14 mouse cellular contexts compared by ENCODE assay signal in the genomic region with DNA sequence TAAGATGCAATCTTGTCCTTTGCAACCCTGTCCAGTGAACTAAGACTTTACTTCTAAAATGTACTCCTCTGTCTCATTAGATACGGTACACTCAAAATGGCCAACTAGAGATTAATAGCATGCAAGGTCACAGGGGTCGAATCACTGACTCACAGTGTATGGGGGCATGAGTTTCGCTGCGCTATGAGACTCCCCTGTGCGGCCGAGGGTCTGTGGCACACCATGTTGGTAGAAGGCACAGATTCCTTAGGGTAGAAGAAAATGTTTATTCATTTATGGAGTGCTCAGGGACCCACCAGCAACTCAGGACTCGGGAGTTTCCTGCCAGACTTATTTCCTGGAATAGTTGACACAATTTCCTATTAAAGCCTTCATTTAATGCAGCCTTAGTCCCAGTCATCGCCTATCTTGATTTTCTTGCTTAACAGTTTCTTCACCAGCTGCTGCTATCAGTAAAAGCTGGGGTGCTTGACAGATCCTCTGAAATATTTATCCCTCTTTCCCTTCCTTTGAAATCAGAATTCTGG. TPM values are rescaled to one million over a fixed set of nuclear protein-coding genes. Genes with fewer than 3 reads are reported as not detected.
DNase-seq lines count a peak whose midpoint lies in the region; ATAC-seq and TF ChIP-seq lines count a peak whose summit lies in the region.
"Had no signal": no experiment of that assay in that cellular context is flagged by ENCODE, and none has a peak within 500 bp of the region (broad histone marks: within the 10 kb centered on the region; RNA-seq: fewer than 3 reads in every experiment).

No protein-coding gene starts in this region.

- peak; percentile 60 for DNase-seq in heart, embryonic 10.5 days (ENCODE audit: low spot score)
- no peak for DNase-seq in heart, postnatal 10 days
- no peak for DNase-seq in kidney, adult 2 months
- no peak for DNase-seq in kidney, adult 11 months
- no peak for DNase-seq in neural tube, embryonic 10.5 days (ENCODE audit: extremely low spot score, low spot score)
- DNase-seq in thymus, postnatal 0 days (ENCODE audit: low spot score) = no peak
- DNase-seq: cerebellum, adult 11-12 months; kidney, postnatal 14 days; lung, adult 18-20 months; thymus, postnatal 25 days had no signal

- peak overlapping the region; percentile 62; the same call in 1 of the 2 replicates for H3K27ac ChIP-seq in heart, embryonic 10.5 days
- H3K27ac ChIP-seq in kidney, adult 2 months (ENCODE audit: insufficient read depth, low read depth, low read length) = peak overlapping the region; percentile 63; the same call in 1 of the 2 replicates
- H3K27ac ChIP-seq in neural tube, embryonic 12.5 days = no peak overlapping the region
- H3K27ac ChIP-seq: neural tube, embryonic 15.5 days had no signal

- TF ChIP-seq CTCF in kidney, adult 2 months (conservative IDR thresholded peaks at IDR 0.05; ENCODE audit: insufficient read depth, insufficient read length, low read depth, low read length) = no peak

- no peaks in the 10 kb centered on the region for H3K36me3 ChIP-seq in heart, embryonic 10.5 days
- no peaks in the 10 kb centered on the region for H3K36me3 ChIP-seq in kidney, adult 2 months (ENCODE audit: control insufficient read depth, insufficient read depth, low read length)
- no peaks in the 10 kb centered on the region for H3K36me3 ChIP-seq in neural tube, embryonic 12.5 days
- H3K36me3 ChIP-seq: hindbrain, embryonic 10.5 days; neural tube, embryonic 15.5 days had no signal

- H3K9ac ChIP-seq in neural tube, embryonic 12.5 days = no peak overlapping the region
- H3K9ac ChIP-seq: neural tube, embryonic 15.5 days had no signal

- H3K4me1 ChIP-seq in heart, embryonic 10.5 days = peaks cover 37% of the 10 kb centered on the region
- H3K4me1 ChIP-seq in kidney, adult 2 months (ENCODE audit: control insufficient read depth, insufficient read depth, low read length) = peaks cover 26% of the 10 kb centered on the region
- no peaks in the 10 kb centered on the region for H3K4me1 ChIP-seq in neural tube, embryonic 12.5 days

- WGBS in heart, embryonic 10.5 days = 54% methylated on average over 8 of the region's 8 CpGs
- WGBS in kidney, adult 2 months = 41% methylated on average over 8 of the region's 8 CpGs
- whole genome bisulfite sequencing in neural tube, embryonic 12.5 days = 63% methylated on average over 8 of the region's 8 CpGs

- H3K27me3 ChIP-seq in heart, embryonic 10.5 days (ENCODE audit: insufficient read depth, poor library complexity, severe bottlenecking) = no peaks in the 10 kb centered on the region
- H3K27me3 ChIP-seq in kidney, adult 2 months (replicated peaks; ENCODE audit: control insufficient read depth, insufficient read depth, low read length) = no peaks in the 10 kb centered on the region
- H3K27me3 ChIP-seq in neural tube, embryonic 12.5 days (replicated peaks) = no peaks in the 10 kb centered on the region
- H3K27me3 ChIP-seq: neural tube, embryonic 15.5 days had no signal

- peak; percentile 44 for ATAC-seq in neural tube, embryonic 12.5 days (ENCODE audit: low FRiP score, low read depth)
- ATAC-seq: activated CD4-positive, CD25-positive, alpha-beta regulatory T cell, adult 4 months had no signal

- no peak overlapping the region for H3K4me2 ChIP-seq in neural tube, embryonic 12.5 days (replicated peaks)

- no peaks in the 10 kb centered on the region for H3K9me3 ChIP-seq in heart, embryonic 10.5 days
- no peaks in the 10 kb centered on the region for H3K9me3 ChIP-seq in neural tube, embryonic 12.5 days
- H3K9me3 ChIP-seq: hindbrain, embryonic 10.5 days; neural tube, embryonic 15.5 days had no signal

- no peak for TF ChIP-seq POLR2A in kidney, adult 2 months (IDR thresholded peaks at IDR 0.05; ENCODE audit: low read depth, low read length)

- no peak overlapping the region for H3K4me3 ChIP-seq in heart, embryonic 10.5 days
- no peak overlapping the region for H3K4me3 ChIP-seq in kidney, adult 2 months (ENCODE audit: insufficient read depth, low read depth, low read length)
- no peak overlapping the region for H3K4me3 ChIP-seq in neural tube, embryonic 12.5 days
- H3K4me3 ChIP-seq: hindbrain, embryonic 10.5 days; neural tube, embryonic 15.5 days had no signal

- intact Hi-C loops in heart, postnatal 10 days (cut with DNase I) = loop anchor here (1.0 kb wide), 2 partner anchors 48 to 250 kb away; no protein-coding TSS in a partner anchor

RNA-seq across cellular contexts. Expression of a gene that starts 14.0 kb away (rescaled TPM):
- 9.2 and 9.7 TPM in 2 replicates for polyA plus RNA-seq in heart, embryonic 10.5 days (2016; fragmentation: Nextera tagmentation; extraction: Ambion mirVana)
- total RNA-seq in heart, postnatal 10 days (2021) = 10 to 100 TPM; 46.3 to 49.3 TPM
- 28.7 and 31.2 TPM in 2 replicates for polyA plus RNA-seq in kidney, adult 2 months (2012; rRNA removed)
- 2.7 and 2.9 TPM in 2 replicates for polyA plus RNA-seq in neural tube, embryonic 12.5 days (2016; fragmentation: Nextera tagmentation; extraction: Ambion mirVana)
- 1.5 TPM in 2 replicates for polyA plus RNA-seq in thymus, postnatal 0 days (2015; fragmentation: Nextera tagmentation; extraction: Ambion mirVana)
- polyA plus RNA-seq: activated CD4-positive, CD25-positive, alpha-beta regulatory T cell, adult 4 months had no signal

RNA-seq across cellular contexts. Expression of a gene that starts 14.2 kb away (rescaled TPM):
- polyA plus RNA-seq in heart, embryonic 10.5 days (2016; fragmentation: Nextera tagmentation; extraction: Ambion mirVana) = 29.2 and 30.1 TPM in 2 replicates
- total RNA-seq in heart, postnatal 10 days (2021) = 10 to 100 TPM; 54.0 to 60.8 TPM
- polyA plus RNA-seq in kidney, adult 2 months (2012; rRNA removed) = 53.6 and 100 TPM in 2 replicates
- 19.5 and 21.8 TPM in 2 replicates for polyA plus RNA-seq in neural tube, embryonic 12.5 days (2016; fragmentation: Nextera tagmentation; extraction: Ambion mirVana)
- 22.0 and 22.5 TPM in 2 replicates for polyA plus RNA-seq in thymus, postnatal 0 days (2015; fragmentation: Nextera tagmentation; extraction: Ambion mirVana)
